Mouse (Mus musculus): ENCODE results near the gene Fto.
A peak's percentile ranks its signal among the peaks of the same experiment; 100 is the strongest.

Fto gene

DNA sequence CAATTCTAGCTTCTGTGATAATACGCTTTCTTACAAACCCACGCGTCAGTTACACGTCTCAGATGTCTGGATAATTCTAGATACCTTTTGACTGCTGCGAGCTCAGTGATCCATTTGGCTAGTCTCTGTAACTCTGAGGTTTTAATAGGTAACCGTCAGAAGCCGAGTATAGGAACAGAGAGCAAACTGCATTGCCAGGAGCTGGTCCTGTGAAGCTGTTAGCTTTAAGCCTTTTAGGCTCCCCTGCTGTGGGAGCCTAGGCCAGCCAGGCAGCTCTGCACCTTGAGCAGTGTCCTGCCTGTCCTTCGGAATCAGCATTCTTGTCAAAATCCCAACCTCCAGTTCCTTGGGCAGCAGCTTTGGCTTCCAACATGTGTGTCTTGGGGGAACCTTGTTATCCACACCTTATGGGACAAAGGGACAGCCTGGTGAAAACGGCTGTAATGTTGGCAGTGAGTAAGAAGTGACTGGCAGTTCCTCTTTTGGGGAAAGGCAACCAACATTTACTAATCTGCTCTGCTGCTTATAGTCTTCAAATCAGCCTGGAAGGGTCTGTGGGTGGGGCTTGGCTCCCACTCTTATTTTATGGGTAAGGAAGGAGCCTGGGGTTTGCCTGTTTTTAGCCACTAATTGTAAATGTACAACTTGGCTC is 77.2 kb downstream of the Fto start:
- no peak for DNase-seq (ENCODE audit: extremely low spot score)

DNA sequence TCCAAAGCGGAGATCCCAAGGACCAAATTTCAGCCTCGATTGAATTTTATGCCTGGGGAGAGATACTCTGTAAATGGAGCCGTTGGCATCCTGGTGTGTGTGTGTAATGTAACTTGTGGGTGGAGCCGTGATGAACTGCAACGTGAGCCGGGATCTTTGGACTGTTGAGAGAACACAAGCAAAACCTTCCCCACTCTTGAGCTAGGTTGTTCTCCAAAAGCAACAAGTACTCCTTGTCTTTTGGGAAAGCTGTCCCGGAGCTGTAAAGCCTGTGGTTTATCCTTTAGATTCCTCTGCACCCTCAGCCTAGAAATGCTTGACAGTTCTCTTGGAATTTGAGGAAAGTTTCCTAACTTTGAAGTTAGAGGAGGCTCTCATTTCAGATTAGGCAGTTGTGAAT is 78.9 kb downstream of the Fto start:
- DNase-seq (ENCODE audit: extremely low spot score) = no peak

DNA sequence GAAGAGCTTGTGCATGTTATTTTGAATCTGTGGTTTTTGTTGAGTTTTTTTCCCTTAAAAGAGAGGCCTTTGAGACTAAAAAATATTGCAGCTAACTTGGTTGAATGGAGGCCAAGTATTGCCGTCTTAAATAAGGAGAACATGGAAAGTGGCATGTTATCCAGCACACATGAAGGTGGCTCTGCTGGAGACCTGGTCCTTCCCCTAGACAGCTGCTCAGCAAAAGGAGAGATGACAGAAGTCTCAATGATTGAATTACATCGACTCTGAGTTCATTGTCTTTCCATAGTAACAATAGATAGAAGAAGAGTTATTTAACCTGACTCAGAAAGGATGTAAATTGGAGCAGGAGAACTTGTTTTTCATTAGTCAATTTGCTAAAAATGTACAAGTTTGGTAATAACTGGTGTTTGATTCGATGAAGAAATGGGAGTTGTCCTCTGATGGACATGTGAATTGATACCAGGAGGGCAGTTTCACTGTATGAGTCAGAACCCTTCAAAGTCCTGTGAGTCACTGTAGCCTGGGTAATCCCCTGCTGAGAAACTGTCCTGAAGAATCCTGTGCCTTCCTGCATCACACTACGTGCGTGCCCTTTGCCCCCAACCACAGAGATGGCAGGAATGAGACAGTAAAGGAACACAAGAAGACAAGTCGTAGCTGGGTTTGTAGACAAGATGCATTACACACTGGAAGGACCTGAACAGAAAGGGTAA is 82.2 kb downstream of the Fto start:
- DNase-seq (ENCODE audit: extremely low spot score) = no peak

DNA sequence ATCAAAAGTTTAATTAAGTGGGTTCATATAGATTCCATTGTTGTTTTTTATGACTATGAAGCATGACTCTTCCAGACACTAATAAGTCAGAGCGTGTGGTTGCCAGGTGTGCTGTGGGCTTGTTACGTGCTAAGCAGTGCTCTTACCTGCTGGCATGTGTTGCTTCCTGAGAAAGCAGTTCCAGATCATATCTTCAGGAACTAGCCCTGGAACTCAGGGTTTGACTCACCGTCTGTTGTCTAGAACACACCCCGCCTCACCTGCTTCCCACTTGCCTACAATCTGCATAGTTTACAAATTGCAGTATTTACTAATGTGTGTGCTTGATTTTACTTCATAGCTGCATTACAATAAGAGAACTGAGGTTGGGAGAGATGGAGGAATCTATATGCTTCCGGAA is 84.7 kb downstream of the Fto start:
- no peak for DNase-seq (ENCODE audit: extremely low spot score)

DNA sequence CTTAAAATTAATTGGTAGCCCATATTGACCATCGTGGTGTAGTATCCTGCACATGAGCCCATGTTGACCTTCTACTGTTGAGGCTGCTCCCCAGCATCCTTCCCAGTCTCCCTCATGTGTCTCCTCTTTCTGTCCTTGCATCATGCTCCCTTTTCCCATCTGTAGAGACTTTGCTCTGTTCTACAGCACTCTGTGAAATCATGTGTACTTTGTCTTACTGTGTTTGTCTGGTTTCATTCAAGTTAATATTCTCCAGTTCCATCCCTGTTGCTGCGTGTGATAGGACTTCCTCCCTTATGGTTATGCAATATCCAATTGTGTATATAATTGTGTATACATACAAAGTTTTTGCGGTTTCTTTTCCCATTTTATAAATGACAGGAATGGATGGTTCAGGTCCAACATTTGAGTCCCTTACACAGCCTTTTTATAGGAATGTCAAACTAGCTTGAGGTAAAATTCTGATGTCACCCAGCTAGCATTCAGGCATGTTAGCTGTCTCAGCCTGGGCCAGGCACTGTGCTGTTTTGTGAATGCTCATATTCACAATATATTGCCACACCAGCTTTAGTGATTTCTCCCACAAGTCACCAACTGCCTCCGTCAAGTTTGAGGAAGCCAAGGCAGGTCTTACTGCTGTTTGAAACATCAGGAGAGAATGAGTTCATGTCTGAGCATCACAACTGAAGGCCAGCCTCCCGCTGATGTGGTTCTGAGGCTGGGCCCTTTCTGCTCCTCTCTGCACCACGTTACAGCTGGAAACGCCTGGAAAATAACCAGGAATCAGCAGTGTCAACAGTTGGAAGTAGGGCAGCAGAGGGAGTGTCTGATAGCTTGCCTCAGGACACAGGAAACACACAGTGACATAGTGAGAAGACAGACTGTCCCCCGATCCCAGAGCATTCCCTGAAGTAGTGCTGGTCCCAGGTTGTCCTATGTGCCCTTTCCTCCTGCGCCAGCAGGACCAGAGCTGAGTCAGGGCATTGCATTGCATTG is 90.0 kb downstream of the Fto start:
- DNase-seq (ENCODE audit: extremely low spot score) = no peak

GRCm38 (mm10) chr8:91404311-91404710 is 91.0 kb downstream of the Fto start:
- no peak for DNase-seq (ENCODE audit: extremely low spot score)

DNA sequence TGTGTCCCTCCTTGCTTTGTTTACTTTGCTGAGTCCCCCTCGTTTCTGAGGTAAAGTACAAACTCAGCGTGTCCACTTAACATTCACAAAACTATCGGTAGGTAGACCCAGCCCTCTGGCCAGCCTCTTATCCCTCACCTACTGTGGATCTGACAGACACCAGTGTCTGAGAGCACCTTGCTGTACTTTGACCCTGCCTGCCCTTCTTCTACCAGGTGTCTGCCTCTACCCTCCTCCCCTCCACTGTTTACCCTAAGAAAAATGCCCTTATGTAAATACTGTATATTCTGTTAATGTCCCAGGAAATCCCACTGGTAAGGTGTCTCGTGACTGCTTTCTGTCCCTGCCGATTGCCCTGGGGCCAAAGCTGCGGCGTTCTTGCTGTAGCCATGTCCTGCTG is 91.8 kb downstream of the Fto start:
- DNase-seq (ENCODE audit: extremely low spot score) = no peak

GRCm38 (mm10) chr8:91406624-91407290 is 93.4 kb downstream of the Fto start:
- DNase-seq (ENCODE audit: extremely low spot score) = no peak

GRCm38 (mm10) chr8:91407880-91408279 is 94.6 kb downstream of the Fto start:
- DNase-seq (ENCODE audit: extremely low spot score) = no peak

GRCm38 (mm10) chr8:91410007-91410406 is 96.7 kb downstream of the Fto start:
- no peak for DNase-seq (ENCODE audit: extremely low spot score)

GRCm38 (mm10) chr8:91424491-91425074 is 111.3 kb downstream of the Fto start:
- DNase-seq (ENCODE audit: extremely low spot score) = no peak

GRCm38 (mm10) chr8:91425251-91425866 is 112.0 kb downstream of the Fto start:
- DNase-seq (ENCODE audit: extremely low spot score) = no peak

- DNase-seq (ENCODE audit: extremely low spot score) = no peak
These were observed 113.2 kb downstream of the Fto start for GRCm38 (mm10) chr8:91426496-91426895.

DNA sequence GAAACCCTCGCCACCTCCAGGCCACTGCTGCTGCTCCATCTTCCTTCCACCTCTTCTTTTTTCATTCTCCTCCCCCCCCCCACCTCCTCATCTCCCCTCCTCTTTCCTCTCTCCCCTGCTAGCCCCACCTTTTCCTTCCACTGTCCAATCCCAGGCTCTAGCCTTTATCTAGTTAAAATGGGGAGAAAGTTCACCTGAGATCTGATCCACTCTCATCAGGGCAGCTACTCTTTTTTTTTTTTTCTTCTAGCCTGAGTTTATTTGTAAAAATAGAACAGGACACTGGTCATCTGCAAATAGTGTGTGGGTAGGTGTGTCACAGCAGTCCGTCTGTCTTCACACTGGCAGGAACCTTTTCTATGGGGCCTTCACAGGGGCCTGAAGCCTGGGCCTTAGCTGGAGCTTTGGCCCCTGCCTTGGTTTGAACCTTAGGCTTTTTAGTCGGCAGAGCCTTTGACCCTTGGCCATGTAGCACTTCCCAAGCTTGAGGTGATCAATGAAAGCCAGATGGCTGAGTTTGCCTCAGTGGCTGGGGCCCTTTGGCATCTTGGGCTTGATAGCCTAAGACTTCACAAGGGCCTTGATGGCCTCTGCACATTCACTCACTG is 117.1 kb downstream of the Fto start:
- DNase-seq (ENCODE audit: extremely low spot score) = no peak

DNA sequence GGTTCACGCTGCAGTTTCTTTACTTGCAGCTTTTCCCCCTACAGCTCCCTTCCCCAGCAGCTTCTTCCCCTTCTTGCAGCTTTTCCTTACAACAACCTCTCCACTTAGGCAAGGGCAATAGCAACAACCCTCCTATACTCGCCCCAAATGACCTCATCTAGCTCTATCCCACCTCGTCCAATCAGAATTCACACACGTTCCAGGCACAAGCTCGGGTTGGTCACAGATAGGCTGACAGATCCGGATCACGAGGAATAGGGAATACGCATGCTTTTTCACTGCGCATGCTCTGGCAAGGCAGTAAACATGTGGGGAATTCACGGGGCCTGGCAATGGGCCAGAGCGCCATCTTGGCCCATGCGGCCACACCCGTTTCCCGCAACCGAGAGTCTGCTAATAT is 122.7 kb downstream of the Fto start:
- DNase-seq (ENCODE audit: extremely low spot score) = no peak

DNA sequence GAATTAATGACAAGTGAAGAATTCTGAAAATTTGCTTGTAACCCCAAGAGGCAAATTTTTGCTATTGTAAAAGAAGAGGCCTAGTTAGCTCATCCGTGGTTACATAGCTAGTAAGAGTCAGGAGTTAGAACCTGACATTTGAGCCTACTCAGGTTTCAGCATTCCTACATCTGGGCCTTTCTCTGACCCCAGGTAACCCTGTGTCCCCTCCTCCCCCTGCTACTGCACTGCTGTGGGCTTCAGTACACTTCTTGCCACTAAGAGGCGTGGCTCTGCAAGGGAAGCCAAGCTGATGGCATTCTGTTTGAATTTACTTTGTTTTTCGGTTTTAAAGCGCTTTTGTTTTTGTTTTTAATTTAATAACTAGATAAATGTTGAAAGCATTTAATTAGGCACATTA is 130.6 kb downstream of the Fto start:
- DNase-seq (ENCODE audit: extremely low spot score) = peak; percentile 63

DNA sequence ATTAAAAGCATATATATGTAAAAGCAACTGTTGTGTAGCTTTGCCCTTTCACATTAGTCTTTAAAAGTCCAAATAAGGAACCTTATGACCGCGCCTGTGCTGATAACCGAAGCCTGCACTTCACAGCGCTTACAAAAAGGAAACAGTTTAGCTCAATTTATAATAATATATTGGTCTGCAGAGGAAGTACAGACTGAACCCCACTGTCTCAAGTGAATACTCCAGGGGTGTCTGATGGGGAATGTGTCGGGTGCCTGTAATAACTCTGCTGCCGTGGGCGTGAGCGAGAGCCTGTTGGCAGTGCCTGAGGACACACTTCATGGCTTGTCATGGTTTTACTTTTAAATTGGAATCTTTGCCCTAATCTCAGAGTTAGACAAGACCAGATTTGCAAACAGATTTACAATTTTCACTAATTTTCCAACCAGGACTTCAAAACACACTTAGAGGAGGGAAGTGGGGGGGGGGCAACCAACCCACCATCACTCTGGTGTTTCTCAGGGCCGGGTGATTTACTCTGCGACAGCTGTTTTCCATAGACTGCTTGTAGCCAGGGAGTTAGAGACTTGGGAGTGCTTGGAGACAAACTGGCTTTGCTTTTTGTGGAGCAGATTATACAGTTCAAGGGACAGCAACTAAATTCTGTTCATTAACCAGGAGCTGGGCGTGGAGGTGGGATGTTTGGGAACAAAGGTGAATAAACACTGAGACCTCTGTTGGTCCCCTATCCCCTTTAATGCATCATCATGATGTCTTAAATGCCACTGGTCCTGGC is 131.5 kb downstream of the Fto start:
- DNase-seq (ENCODE audit: extremely low spot score) = peak; percentile 17

GRCm38 (mm10) chr8:91445516-91445915 is 132.2 kb downstream of the Fto start:
- DNase-seq (ENCODE audit: extremely low spot score) = no peak

- DNase-seq (ENCODE audit: extremely low spot score) = no peak
These were observed 132.7 kb downstream of the Fto start for GRCm38 (mm10) chr8:91446008-91446407.

Measured in embryo, embryonic 9.5 days (tissue).